Mouse (Mus musculus) kidney, embryonic 16.5 days (tissue): ENCODE data around the gene Gm7579. TPM values are rescaled to one million over a fixed set of nuclear protein-coding genes. Genes with fewer than 3 reads are reported as not detected.
"Not testable (repeated sequence)": the region's sequence is repeated elsewhere in the genome, so short reads cannot be mapped to it uniquely, and the experiment has no call there.

Source experiments
- ATAC-seq: fragments of 200-750 bp; cut with Nextera tagmentation; 2 replicates; pipeline ENCODE4 v1.8.0; 2017; ENCODE audit warnings: moderate TSS enrichment; ENCODE audit not compliant: low FRiP score, low TSS enrichment
- H3K27ac ChIP-seq: fragments of 300-500 bp; sonication (generic); 2 replicates; pipeline ENCODE4 v1.5.1; 2014; ENCODE audit warnings: low read length
- H3K27me3 ChIP-seq: fragments of 300-500 bp; sonication (generic); 2 replicates; pipeline ENCODE4 v1.6.1; 2014; ENCODE audit warnings: low read length, control low read depth, mixed read lengths; ENCODE audit not compliant: insufficient read depth
- H3K36me3 ChIP-seq: fragments of 300-500 bp; sonication (generic); 2 replicates; pipeline ENCODE4 v1.6.1; 2014; ENCODE audit warnings: low read length, control low read depth, mixed read lengths; ENCODE audit not compliant: insufficient read depth
- H3K4me1 ChIP-seq: fragments of 300-500 bp; sonication (generic); 2 replicates; pipeline ENCODE4 v1.6.1; 2014; ENCODE audit warnings: low read length, control low read depth, mixed read lengths; ENCODE audit not compliant: insufficient read depth
- H3K4me2 ChIP-seq: fragments of 300-500 bp; sonication (generic); replicated peaks from 2 replicates; pipeline ENCODE4 v1.6.1; 2014; ENCODE audit warnings: low read depth, low read length
- H3K4me3 ChIP-seq: fragments of 300-500 bp; sonication (generic); 2 replicates; pipeline ENCODE4 v1.5.1; 2014; ENCODE audit warnings: mild to moderate bottlenecking, low read length
- H3K9ac ChIP-seq: fragments of 300-500 bp; sonication (generic); replicated peaks from 2 replicates; pipeline ENCODE4 v1.6.1; 2014; ENCODE audit warnings: low read length
- H3K9me3 ChIP-seq: fragments of 300-500 bp; sonication (generic); 2 replicates; pipeline ENCODE4 v1.6.1; 2016; ENCODE audit warnings: low read length, control low read depth
- WGBS: fragments of 180-500 bp; shearing (Covaris S2); extraction: QIAGEN DNeasy Blood & Tissue Kit; methylation state at CpG from one replicate; pipeline ENCODE4 v1.1.7; 2014; 5-methylcytosine and 5-hydroxymethylcytosine counted together
- polyA plus RNA-seq: library from polyadenylated mRNA; unstranded; fragments of >200 nt; fragmentation: Nextera tagmentation; extraction: Ambion mirVana; gene quantifications from 2 replicates; pipeline ENCODE4 v1.2.1, GENCODE M21; 2015

The Gm7579 gene
- not detected in 2 replicates for polyA plus RNA-seq

DNA sequence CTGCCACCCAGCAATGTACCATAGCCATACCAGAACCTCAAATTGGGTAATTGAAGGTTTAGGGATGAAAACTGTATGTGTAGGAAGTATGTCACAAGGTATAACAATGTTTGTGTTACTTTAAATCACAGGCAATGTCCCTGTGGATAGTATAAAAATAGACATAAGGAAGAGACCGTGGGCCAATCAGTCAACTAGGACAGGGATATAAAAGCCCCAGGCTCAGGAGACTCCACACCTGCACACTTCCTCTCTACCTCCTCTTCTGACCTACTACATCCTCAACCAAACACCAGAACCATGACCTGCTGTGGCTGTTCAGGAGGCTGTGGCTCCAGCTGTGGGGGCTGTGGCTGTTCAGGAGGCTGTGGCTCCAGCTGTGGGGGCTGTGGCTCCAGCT lies at the start of gene Gm7579:
TSS of gene Gm7579 (plus strand) at position 301 of the 400 bp plus-strand sequence.
- Histone ChIP-seq H3K27me3 (no peaks in the 10 kb centered on the region), H3K9ac (no peak within 1 kb of the TSS), H3K27ac (no peak within 1 kb of the TSS), H3K4me1 (no peaks in the 10 kb centered on the region), H3K36me3 (no peaks in the 10 kb centered on the region), H3K9me3 (no peaks in the 10 kb centered on the region), H3K4me3 (no peak within 1 kb of the TSS), H3K4me2 (no peak within 1 kb of the TSS)
- WGBS = 56% methylated on average over 1 of the region's 1 CpGs
- ATAC-seq = no peak

DNA sequence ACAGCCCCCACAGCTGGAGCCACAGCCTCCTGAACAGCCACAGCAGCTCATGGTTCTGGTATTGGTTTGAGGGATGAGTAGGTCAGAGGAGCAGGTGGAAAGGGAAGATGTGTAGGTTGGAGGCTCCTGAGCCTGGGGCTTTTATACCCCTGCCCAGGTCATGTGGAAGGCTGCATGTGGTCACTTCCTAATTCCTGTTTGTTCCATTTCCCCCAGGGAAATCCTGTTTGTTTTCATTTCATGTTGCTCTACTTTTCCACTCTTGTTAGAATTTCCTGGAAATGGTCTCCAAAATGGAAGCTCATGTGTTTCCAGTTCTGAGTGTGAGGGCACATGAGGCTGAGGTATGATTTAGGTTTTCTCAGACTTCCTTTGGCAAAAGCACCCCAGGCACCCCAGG lies 46.0 kb upstream of the Gm7579 start, which contains the start of gene Gm4553:
TSS of gene Gm4553 (minus strand) at position 101 of the 400 bp plus-strand sequence.
- not testable (repeated sequence) for H3K36me3 ChIP-seq, H3K27ac ChIP-seq, ATAC-seq, H3K4me3 ChIP-seq, H3K9ac ChIP-seq, H3K4me1 ChIP-seq, H3K27me3 ChIP-seq, H3K4me2 ChIP-seq, H3K9me3 ChIP-seq

DNA sequence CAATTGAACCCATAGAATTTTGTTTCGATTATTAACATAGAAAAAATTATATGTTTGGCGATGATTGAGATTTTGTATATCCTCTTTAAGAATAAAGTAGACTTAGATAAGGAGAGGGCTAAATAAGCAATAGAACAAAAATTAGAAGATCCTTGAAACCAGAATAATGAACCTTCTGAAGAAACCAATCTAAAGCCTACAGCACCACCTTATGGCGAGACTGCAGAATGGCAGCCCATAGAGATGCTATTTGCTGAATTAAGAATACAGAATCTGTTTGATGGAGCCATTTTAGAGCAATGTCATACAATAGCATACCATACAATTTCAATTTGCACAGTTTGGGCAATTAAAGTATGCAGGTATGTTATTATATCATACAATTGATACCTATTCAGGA lies 41.8 kb upstream of the Gm7579 start:
- no peaks in the 10 kb centered on the region for H3K36me3 ChIP-seq
- no peaks in the 10 kb centered on the region for H3K9me3 ChIP-seq
- no peak overlapping the region for H3K4me3 ChIP-seq
- H3K4me2 ChIP-seq = no peak overlapping the region
- no peaks in the 10 kb centered on the region for H3K27me3 ChIP-seq
- 46% methylated on average over 3 of the region's 3 CpGs for WGBS
- H3K9ac ChIP-seq = no peak overlapping the region
- no peaks in the 10 kb centered on the region for H3K4me1 ChIP-seq
- H3K27ac ChIP-seq = no peak overlapping the region
- ATAC-seq = no peak

DNA sequence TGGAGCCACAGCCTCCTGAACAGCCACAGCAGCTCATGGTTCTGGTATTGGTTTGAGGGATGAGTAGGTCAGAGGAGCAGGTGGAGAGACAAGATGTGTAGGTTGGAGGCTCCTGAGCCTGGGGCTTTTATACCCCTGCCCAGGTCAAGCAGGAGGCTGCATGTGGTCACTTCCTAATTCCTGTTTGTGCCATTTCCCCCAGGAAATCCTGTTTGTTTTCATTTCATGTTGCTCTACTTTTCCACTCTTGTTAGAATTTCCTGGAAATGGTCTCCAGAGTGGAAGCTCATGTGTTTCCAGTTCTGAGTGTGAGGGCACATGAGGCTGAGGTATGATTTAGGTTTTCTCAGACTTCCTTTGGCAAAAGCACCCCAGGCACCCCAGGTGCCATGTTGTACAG lies 35.8 kb upstream of the Gm7579 start, which contains the start of gene Krtap5-2:
TSS of gene Krtap5-2 (minus strand) at position 101 of the 400 bp plus-strand sequence.
- not testable (repeated sequence) for H3K36me3 ChIP-seq, H3K4me2 ChIP-seq, H3K9me3 ChIP-seq, H3K9ac ChIP-seq, H3K4me1 ChIP-seq, H3K27me3 ChIP-seq, H3K4me3 ChIP-seq, ATAC-seq, H3K27ac ChIP-seq

DNA sequence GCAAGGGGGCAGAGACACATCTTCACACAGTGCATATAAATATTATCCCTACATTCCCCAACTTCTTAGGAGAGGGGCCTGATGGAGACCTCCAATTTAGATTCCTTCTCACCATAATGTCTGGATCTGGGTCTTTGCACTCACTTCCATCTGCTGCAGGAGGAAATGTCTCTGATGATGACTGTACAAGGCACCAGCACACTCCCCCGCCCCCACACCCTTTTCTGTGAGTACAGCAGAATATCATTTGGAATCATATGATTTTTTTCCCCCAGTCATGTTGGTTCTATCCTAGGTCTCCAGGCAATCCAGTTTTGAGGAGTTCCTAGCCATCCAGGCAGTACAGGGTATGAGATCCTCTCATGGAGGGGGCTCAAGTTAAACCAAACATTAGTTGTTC lies 33.0 kb upstream of the Gm7579 start:
- H3K9me3 ChIP-seq = no peaks in the 10 kb centered on the region

DNA sequence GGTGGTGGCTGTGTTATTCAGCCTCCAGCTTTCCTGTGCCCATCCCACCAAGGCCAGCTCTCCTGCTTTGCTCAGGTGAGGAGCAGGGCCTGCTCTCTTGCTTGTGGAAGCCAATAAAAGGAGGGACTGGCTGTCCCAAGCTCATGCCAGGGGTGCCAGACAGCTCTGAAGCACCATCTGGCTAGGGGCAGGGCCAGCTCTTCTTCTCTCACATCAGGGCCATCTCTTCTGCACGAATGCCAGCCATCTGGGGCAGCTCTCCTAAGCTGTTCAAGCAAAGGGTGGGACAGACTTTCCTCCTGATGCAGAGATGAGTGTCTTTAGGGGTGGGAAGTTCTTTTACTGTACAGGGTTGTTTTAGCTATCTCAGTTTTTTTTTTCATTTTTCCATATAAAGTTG lies 30.6 kb upstream of the Gm7579 start:
- Histone ChIP-seq H3K27ac (no peak overlapping the region), H3K4me1 (no peaks in the 10 kb centered on the region), H3K36me3 (no peaks in the 10 kb centered on the region), H3K9me3 (no peaks in the 10 kb centered on the region), H3K9ac (no peak overlapping the region), H3K27me3 (no peaks in the 10 kb centered on the region), H3K4me2 (no peak overlapping the region), H3K4me3 (no peak overlapping the region)
- WGBS = 53% methylated on average over 1 of the region's 1 CpGs
- ATAC-seq = no peak

More for the DNA sequence above, 33.0 kb upstream of the Gm7579 start:
- H3K4me3 ChIP-seq = no peak overlapping the region
- no peaks in the 10 kb centered on the region for H3K36me3 ChIP-seq
- H3K4me1 ChIP-seq = no peaks in the 10 kb centered on the region
- ATAC-seq = no peak
- no peak overlapping the region for H3K9ac ChIP-seq
- no peak overlapping the region for H3K27ac ChIP-seq
- H3K4me2 ChIP-seq = no peak overlapping the region
- no peaks in the 10 kb centered on the region for H3K27me3 ChIP-seq
- 79% methylated on average over 1 of the region's 1 CpGs for WGBS

DNA sequence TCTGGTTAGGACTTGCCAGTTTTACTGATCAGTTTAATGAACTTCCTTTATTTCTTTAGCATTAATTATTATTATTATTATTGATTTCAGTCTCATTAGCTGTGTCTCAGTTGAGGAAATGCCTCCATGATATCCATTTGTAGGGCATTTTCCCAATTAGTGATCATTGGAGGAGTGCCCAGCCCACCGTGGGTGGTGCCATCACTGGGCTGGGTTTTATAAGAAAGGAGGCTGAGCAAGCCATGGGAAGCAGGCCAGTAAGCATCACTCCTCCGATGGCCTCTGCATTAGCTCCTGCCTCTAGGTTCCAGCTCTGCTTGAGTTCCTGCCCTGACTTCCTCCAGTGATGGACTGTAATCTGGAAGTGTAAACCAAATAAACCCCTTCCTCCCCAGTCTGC lies 23.5 kb upstream of the Gm7579 start:
- WGBS = 71% methylated on average over 2 of the region's 2 CpGs
- H3K36me3 ChIP-seq = no peaks in the 10 kb centered on the region
- H3K27me3 ChIP-seq = no peaks in the 10 kb centered on the region
- H3K4me3 ChIP-seq = no peak overlapping the region
- no peak overlapping the region for H3K9ac ChIP-seq
- no peaks in the 10 kb centered on the region for H3K4me1 ChIP-seq
- no peak overlapping the region for H3K27ac ChIP-seq
- ATAC-seq = no peak
- H3K9me3 ChIP-seq = no peaks in the 10 kb centered on the region
- H3K4me2 ChIP-seq = no peak overlapping the region

DNA sequence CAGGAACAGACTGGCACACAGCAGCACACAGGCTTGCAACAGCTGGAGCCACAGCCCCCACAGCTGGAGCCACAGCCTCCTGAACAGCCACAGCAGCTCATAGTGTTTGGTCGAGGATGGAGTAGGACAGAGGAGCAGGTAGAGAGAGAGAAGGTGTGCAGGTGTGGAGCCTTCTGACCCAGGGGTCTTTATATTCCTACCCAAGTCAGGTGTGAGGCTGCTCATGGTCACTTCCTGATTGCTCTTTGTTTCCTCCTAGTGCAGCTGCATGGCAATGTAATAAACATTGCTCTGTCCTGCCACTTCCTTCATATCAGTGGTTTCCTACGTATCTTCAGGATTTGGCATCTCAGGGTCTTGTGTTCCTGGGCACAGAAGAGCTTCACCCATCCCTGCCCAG lies 21.4 kb upstream of the Gm7579 start, which contains the start of gene Gm10153:
TSS of gene Gm10153 (minus strand) at position 101 of the 400 bp plus-strand sequence.
- Histone ChIP-seq H3K27ac (no peak within 1 kb of the TSS), H3K4me1 (no peaks in the 10 kb centered on the region), H3K9ac (no peak within 1 kb of the TSS), H3K4me3 (no peak within 1 kb of the TSS), H3K36me3 (no peaks in the 10 kb centered on the region), H3K9me3 (peaks cover 2% of the 10 kb centered on the region; the same call in 1 of the 2 replicates), H3K4me2 (no peak within 1 kb of the TSS), H3K27me3 (no peaks in the 10 kb centered on the region)
- WGBS = 43% methylated on average over 2 of the region's 2 CpGs
- no peak for ATAC-seq

DNA sequence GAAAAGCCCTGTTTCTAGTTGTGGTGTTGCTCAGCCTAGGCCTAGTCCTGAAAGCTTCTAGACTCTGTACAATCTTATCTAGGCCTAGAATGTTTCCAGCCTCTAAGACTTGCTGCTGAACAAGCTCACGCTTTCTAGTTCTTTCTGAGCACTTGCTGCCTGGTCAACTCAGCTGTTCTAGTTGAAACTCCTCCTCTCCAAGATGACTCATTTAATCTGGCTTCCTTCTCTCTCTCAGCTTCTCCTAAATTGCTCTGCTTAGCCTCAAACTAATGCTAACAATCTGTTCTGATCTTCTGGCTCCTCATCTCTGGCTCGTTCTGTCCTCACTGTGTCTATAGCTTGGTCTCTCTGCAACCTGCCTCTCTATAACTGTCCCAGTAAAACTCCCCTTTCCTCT lies 12.9 kb upstream of the Gm7579 start:
- WGBS = 82% methylated on average over 2 of the region's 2 CpGs
- no peaks in the 10 kb centered on the region for H3K27me3 ChIP-seq
- no peak overlapping the region for H3K4me2 ChIP-seq
- H3K9me3 ChIP-seq = peaks cover 2% of the 10 kb centered on the region; the same call in 1 of the 2 replicates
- H3K9ac ChIP-seq = no peak overlapping the region
- no peaks in the 10 kb centered on the region for H3K36me3 ChIP-seq
- no peaks in the 10 kb centered on the region for H3K4me1 ChIP-seq
- ATAC-seq = no peak
- H3K27ac ChIP-seq = no peak overlapping the region
- no peak overlapping the region for H3K4me3 ChIP-seq

DNA sequence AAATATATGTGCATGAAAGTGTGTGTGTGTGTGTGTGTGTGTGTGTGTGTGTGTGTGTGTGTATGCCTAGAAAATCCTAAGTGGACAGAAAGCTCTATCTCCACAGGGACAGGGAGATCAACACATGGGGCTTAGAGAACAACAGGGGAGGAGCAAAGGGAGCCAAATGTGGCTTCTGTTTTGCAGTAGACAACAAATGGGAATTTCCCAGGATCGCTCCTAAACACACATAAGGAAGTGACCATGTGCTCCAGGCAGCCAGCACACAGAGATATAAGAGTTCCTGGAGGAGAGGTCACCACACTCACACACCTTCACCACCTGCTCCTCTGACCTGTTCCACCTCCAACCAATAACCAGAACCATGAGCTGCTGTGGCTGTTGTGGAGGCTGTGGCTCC lies 10.6 kb upstream of the Gm7579 start, which contains the start of gene Krtap5-3:
TSS of gene Krtap5-3 (plus strand) at position 301 of the 400 bp plus-strand sequence.
- Histone ChIP-seq H3K9me3 (no peaks in the 10 kb centered on the region), H3K27ac (no peak within 1 kb of the TSS), H3K9ac (no peak within 1 kb of the TSS), H3K4me2 (no peak within 1 kb of the TSS), H3K4me1 (no peaks in the 10 kb centered on the region), H3K4me3 (no peak within 1 kb of the TSS), H3K36me3 (no peaks in the 10 kb centered on the region), H3K27me3 (no peaks in the 10 kb centered on the region)
- 21% methylated on average over 1 of the region's 1 CpGs for WGBS
- ATAC-seq = no peak
